Mouse (Mus musculus): Measurements from ENCODE around the gene Ttc13.

Ttc13 gene

DNA sequence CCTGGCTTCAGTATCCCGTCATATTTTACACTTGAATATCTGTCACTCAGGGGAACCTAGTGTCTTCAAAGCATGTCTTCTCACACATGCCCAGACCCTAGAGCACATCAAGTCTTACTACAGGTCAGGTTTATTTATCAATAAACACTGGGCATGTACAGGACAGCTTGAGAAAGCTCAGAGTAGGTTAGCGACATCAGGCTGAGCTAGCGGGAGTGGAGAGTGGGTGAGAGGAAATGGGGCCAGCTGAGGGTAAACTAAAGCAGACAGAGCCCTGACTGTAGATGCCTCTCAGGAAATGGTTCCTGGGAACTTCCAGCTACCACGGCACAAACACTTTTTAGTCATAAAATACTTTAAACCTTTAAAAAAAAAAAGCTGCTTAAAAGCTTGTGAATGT is 18.3 kb downstream of the Ttc13 start:
- in situ Hi-C loops (cut with MboI), result no loop called here

DNA sequence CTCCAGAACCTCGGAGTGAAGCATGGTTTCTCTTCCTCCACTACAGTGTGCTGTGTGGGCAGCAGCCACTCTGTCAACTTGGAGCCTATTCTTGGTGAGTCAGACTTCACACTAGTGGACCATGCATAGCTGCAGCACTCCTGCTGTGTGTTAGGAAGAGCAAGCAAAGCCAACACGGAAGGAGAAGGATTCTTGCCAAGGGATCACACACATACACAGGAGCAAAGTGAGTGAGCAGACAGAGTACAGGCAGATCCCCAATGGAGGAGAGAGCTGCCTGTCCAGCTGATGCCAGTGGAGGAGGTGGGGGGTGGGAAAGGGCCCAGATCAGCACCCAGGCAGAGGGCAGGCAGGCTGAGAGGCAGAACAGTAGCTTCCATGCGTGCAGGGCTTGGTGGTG is 19.6 kb downstream of the Ttc13 start:
- in situ Hi-C loops (cut with MboI), result no loop called here

DNA sequence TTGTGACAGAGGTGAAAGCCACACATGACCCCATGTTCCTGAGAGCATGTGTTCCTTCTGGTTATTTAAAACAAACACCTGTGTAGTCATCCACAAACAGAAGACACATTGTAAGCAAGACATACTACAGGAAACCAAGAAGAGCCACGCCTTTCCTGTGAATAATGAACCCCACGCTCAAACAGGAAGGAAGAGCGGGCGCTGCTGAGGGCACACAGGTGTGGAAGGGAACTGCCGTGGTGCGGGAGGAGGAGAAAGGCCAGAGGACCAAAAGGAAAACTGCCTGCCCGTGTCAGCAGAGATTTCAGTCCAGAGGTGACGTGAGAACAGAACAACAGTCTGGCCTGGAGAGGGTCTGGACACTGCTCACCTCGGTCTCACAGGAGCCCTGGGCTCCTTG is 20.8 kb downstream of the Ttc13 start:
- in situ Hi-C loops (cut with MboI), result no loop called here

DNA sequence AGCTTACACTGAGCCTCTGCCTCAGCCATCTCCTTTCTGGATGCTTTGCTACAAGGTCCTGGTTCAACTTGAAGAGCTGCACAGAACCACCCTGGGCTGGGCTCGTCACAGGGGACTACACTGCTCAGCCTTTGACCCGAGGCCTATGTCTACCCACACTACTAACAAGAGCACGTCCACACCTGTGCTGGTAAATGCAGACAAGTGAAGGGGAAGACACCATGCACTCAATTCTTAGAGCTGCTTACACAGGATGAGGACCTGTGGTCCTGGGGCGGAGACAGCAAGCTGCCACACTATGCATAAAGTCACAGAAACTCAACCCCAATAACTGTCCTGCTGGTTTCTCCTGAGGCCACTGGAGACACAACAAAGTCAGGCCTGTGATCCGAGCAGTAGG is 21.5 kb downstream of the Ttc13 start:
- in situ Hi-C loops (cut with MboI), result no loop called here

DNA sequence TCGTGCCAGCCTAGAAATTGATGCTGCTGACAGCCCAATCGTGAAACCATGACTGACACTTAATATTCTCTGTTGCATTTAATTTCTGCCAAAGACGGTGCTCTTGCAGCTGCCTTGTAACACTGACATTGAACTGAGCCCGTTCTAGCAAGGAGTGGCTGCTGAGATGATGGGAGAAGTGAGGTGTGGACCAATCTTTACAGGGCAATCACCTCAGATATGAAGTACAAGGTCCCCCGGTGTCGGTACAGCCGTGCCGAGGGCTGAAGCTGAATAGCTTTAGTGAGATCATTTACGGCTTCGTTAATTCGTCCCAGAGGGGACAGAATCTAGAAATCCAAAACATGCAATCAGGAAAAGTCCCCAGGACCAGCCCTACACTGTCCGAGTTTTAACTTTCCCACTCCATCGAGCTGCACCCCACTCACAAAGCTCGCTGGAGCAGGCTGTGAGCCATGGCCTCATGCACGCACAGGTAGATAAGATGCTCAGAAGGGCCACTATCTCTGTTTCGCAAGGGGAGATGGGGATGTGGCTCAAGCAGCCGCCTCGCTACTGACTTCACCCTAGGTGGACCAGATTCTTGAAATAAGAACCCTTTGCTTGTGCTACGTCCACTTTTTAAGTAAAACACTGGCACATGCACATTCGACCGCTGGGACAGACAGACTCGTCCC is 26.2 kb downstream of the Ttc13 start:
- in situ Hi-C loops (cut with MboI), result no loop called here

DNA sequence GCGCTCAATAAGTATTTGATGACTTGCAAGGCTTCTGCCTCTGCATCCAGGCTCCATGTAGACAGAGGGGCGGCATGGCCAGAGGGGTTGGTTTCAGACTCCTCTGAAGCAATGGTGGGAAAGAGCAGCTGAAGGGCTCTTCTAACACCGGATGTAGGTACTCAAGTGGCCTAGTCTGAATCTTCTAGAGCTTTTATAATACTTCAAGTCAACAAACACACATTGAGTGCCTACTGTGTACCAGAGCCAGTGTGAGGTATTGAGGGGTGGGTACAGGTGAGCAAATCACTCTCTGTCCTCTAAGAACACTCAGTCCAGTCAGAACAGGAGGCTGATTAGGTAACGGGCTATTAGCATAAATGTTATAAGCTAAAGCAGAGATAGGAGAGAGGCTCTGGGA is 30.1 kb downstream of the Ttc13 start:
- in situ Hi-C loops (cut with MboI), result no loop called here

DNA sequence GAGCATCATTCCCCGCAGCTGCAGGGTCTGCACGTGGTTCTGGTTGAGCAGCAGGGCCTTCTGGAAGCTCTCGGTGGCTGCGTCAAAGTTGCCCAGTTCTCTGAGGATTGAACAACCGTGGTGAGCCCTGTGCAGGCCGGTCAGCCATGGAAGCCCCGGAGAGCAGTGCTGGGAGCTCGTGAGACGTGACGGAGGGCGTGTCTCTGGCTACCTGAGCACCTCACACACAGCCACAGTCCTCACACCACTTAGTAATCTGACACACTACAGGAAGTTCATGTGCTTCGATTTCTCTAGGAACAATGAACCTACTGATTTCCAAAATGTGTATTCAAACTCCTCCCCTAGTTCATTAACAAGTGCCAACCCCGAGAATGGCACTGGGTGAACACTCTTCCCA is 32.9 kb downstream of the Ttc13 start:
- in situ Hi-C loops (cut with MboI), result no loop called here

DNA sequence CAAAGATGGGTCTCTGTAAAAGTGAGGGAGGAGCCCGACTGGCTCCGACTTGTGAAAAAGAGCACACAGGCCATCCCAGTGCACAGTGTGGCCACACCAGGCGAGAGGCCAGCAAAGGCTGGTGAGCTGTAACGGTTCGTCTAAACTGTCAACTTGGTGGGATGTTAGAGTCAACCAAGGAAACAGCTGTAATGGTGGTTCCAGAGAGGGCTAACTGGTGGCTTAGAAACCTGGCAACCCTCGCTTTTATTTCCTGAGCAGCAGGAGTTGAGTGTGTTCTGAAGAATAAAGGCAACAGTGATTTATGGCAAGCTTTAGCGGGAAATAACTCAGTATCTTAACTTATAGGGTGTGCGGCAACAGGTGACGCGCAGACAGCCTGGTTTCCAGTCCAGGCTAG is 39.6 kb downstream of the Ttc13 start:
- in situ Hi-C loops (cut with MboI), result no loop called here

DNA sequence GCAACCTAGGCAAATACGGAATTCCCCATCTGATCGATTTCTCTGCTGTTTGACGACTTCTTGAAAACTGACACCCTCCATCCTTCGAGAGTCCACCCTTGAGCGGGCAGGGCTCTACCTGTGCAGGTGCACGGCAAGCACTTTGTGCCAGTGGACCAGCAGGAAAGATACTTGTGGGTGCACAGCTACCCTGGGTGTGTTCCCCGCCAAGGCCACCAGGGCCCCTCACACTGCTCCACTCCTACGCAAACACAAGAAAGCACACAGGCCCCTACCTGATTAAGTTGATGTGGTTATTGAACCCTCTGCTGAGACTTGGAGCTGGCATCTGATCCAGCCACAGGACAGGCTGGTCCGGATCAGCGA is 40.0 kb downstream of the Ttc13 start:
- in situ Hi-C loops (cut with MboI), result no loop called here

DNA sequence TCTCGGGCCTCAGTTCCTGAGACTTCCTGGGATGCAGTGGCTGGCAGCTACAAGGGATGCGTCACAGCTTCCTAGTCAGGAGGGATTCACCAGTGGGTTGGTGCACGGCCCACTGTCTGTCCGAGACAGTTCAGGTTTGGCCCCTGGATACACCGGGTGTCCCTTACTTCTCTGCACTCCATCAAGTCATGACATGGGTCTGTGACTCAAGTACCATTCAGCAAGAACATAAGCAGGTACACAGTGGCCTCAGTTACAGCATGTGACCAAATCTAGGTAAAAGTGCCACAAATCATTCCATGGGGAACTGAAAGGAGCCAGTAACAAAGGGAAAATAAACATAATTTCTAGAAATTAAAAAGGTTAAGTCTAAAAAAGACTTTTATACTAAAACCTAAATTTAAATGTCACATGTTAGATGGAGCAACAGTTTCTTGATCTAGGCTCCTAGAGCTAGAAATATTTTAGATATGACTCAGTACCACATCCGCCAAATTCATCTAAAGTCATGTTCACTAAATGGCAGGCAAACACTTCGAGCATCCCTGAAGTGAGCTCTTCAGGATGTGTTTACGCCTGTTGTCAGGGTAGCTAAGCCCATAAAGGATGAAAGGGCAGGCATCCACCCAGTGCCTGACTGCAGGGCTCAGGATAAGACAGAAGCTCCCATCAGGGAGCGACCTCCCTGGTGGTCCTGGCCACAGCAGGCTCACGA is 40.5 kb downstream of the Ttc13 start:
- in situ Hi-C loops (cut with MboI), result no loop called here

DNA sequence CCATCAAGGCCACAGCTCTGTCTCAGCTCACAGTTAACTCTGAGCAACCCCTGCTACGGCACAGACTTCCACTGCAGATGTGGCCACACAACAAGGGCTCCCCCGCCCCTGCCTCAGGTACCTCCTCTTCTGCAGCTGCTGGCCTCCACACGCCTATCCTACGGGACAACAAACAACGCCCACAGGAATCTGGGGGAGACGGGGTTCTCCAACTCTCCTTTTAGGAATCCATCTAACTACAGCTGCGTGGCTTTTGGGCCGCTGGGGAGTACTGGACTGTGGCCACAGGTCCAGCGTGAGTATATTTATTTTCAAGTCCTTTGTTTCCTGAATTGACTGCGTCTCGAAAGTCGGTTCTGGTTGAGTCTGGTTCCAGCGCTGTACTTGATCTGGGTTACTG is 43.5 kb downstream of the Ttc13 start:
- in situ Hi-C loops (cut with MboI), result no loop called here

DNA sequence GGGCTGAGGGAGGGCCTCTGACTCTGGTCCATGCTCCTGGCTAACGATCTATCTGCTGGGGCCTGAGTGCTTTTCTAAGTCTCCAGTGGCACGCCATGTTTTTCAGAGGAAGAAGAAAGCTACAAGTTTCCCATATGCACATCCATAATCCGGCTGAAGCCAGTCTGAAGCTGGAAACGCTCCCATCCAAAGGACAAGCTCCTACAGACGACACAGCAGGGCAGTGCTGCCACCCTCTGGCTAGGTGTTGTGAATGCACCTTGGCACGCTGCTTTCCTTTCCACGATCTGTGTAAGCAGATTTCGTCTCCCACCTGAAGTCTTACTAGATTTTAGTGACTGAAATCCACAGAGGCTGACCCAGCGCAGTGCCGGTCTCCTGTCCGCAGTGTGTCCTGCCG is 44.3 kb downstream of the Ttc13 start:
- in situ Hi-C loops (cut with MboI), result no loop called here

DNA sequence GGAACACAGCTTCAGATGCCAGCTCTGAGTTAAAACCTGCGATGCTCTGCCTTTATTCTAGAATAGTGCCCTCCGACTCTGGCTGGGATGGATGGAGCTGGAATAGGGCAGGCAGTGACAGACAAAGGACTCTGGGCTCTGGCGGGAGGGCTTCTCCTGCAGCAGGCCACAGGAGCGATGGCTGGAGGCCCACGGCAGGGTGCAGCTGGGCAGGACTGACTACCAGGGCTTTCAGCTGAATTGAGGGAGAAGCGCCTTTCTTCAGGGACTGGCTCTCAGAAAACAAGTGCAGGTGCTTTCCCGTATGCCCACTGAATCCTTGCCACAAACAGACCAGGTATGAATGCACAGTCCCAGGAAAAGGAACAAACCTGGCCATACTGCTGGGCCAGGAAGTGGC is 44.7 kb downstream of the Ttc13 start:
- in situ Hi-C loops (cut with MboI), result no loop called here

DNA sequence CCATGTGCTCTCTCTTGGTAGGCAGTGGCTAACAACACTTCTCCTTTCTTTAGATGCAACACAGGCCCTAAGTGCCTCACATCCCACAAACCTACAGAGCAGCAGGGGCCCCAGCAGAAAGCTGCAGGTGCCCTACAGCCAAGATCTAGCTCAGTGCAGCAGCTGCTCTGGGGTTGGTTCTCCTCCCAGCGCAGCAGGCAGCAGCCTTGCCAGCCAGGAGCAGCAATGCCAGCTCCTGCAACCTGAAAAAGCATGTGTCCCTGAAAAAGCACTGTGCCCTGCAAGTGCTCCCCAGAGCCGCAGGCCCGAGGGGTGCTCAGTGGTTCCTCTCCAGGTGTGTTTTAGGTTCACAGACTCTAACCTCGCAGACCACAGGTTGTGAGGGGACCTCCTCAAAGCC is 45.1 kb downstream of the Ttc13 start:
- in situ Hi-C loops (cut with MboI), result no loop called here

DNA sequence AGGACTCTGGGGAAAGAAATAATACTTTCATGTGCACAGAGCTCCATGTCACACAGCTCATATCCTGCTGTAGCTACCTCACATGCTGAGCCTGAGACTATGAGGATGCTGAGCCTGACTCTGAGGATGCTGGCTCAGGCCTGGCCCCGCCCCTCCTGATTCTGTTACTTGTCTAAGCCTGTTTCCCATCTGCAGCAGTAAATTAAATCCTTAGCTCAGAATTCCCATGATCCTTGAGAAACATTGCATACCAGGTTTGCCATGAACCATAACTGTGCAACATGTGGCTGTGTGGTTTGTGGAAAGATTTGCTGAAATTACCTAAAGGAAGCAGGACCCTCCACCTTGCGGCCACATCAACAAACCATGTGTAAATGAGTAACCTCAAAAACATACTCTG is 49.4 kb downstream of the Ttc13 start:
- in situ Hi-C loops (cut with MboI), result no loop called here

DNA sequence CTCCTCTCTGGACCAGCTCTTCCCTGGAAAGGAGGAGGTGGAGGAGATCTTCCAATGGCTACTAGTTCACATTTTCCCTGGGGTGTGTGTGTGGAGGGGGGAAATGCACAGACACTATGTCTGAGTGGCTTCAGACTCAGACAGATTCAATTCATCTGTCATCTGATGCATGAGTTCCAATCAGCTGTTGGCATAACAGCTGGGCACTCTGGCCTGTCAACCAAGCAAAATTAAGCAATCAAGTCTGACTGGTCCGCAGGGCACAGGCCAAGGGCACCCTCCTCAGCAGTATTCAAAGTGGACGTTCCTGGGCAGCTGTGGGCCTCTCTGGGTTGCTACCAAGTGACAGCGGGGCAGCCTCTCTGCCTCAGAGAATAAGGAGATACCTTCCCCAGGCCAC is 53.0 kb downstream of the Ttc13 start:
- in situ Hi-C loops (cut with MboI), result no loop called here

DNA sequence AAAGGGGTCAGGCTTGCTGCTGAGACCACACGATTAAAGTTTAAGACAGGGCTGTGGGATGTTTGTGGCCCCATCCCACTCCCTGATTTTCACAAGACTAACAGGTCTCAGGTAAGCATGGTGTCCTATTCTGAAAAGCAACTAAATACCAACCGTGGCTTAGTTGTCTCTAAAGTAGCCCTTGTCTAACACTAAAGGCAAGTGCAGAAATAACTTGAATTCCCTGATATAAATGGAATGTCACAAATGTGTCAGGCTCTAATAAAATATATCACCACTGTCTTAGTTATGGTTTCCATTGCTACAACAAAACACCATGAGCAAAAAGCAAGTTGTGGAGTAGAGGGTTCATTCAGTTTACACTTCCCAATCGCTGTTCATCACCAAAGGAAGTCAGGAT is 57.4 kb downstream of the Ttc13 start:
- in situ Hi-C loops (cut with MboI), result no loop called here

DNA sequence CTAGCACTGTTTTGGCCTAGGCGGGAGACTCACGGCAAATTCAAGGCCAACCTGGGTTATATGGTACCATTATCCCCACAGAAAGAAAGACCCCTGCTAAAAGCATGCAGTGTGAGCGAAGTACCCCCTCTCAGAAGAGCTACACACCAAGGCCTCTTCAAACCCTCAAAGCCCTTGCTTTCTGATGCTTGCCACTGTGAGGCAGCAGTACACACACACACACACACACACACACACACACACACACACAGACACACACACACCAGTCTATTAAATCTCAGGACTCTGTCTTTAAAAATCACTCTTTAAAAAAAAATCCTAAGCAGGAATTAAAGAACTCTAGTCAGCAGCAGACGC is 57.9 kb downstream of the Ttc13 start:
- in situ Hi-C loops (cut with MboI), result no loop called here

DNA sequence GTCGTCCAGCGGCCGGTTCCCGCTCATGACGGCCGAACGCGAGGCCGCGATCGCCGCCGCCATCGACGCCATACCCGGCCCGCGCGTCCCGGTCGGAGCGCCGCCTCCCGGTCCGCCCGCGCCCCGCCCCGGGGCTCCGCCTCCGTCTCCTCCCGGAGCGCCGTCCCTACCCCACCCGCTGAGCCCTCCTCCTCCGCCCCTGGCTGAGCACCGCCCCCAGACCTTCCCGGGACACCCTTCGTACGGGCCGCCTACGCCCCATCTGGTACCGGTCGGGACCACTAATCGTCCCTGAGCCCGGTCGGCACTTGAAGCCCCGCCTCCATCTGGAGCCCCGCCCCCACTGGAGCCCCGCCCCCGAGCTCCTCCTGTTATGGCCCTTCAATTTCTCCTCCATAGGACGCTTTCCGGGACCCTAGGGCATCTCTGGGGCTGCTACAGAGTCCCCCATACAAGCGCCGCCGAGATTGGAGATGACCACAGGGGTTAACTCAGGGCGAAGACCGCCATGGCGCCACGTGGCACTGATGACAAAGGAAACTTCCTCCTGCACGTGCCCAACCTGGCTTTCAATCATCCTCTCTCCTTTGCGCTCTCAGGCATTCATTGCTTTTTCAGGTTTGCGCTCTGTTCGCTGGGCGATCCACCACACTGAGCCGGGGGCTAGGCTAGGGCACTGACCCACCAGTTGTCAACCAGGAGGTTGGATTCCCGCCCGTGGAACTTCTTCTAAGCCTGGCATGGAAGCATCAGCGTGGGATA is 58.5 kb downstream of the Ttc13 start, which contains the start of gene 2310022B05Rik:
Gene 2310022B05Rik (minus strand): TSS at position 258 of the 762 bp plus-strand sequence.
- in situ Hi-C loops (cut with MboI), result no loop called here

DNA sequence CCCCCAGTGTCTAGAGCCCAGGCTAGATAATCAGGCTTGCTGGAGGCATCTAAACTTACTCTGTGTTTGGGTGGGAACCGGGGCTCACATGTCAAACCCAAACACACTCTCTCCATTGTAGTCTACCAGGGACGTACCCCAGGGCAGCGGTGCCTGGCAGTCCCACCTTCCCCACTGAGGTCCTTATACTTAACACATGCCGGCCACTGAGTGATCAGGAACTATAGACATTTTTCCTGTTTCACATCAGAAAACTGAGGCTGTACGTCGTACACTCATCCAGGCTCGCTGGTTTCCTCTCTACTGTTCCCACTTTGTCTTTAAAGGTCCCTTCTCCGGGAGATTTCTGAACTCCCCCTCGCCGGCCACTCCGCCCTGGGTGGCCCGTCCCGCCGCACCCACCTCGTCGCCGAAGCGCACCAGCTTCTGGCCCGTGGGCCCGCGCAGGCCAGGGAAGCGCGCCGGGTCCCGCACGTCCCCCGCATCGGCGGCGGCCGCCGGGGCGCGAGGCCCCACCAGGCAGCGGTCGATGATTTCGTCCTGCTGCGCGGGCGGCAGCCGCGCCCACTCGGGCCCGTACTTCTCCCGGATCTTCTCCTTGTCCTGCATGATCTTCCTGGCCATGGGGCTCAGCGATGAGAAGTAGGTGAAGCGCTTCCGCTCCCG is 59.2 kb downstream of the Ttc13 start:
- in situ Hi-C loops (cut with MboI), result no loop called here

DNA sequence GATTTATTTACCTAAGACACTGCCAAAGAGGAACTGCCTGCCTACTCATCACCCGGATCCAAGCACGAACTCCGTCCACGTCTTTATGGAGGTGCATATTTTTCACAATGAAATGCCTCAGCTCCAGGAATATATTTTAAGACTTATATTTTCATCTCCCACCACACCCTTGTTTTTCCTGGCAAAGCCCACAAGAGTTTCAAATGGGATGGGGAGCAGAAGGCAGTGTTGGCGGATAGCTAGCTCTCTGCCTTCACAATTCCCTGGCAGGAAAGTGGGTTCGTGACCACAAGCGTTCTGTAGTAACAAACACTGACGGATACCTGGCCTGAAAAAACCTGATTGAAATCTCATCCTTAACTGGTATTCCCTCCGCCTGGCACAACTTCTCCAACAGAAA is 60.0 kb downstream of the Ttc13 start:
- in situ Hi-C loops (cut with MboI), result no loop called here

DNA sequence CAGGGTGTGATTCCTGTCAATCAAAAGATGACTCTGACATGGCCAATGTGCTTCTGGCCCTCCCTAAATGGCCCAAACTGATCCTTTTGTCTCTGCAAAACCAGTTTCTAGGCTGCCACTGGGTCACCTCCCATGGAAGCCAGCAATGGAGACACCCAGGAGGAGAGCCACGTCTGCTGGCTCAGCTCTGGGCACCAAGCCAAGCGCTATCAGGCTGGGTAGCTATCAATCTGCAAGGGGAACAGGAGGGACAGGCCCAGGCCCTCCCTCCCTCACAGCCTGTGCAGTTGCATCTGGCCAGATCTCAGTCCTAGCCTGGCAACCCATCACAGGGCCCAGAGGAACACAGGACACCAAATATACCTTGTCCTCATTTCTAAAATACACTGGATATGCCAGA is 63.4 kb downstream of the Ttc13 start:
- in situ Hi-C loops (cut with MboI), result no loop called here

DNA sequence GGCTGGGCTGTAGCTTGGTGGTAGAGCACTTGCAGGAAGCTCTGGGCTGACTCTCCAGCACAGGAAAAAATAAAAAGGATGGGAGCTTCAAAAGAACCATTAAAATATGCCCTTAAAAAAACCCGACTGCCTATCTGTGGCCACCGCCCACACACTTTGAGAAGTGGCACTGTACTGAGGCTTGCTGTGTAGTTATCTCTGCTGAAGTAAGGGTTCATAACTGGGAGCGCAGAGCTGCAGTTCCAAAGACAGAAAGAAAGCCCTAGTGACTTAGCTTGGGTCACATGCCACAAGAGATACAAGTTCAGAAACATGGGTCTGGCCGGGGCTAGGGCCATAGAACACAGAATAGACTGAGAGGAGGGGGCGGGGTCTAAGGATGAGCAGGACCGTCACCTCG is 63.8 kb downstream of the Ttc13 start:
- in situ Hi-C loops (cut with MboI), result no loop called here
